Mouse (Mus musculus): Measurements from ENCODE around the gene Mapkbp1. TPM values are rescaled to one million over a fixed set of nuclear protein-coding genes. Genes with fewer than 3 reads are reported as not detected.

The Mapkbp1 gene
- total and polyA plus RNA-seq, 2 experiments from 2014 or later = 7.4 to 64.6 TPM

DNA sequence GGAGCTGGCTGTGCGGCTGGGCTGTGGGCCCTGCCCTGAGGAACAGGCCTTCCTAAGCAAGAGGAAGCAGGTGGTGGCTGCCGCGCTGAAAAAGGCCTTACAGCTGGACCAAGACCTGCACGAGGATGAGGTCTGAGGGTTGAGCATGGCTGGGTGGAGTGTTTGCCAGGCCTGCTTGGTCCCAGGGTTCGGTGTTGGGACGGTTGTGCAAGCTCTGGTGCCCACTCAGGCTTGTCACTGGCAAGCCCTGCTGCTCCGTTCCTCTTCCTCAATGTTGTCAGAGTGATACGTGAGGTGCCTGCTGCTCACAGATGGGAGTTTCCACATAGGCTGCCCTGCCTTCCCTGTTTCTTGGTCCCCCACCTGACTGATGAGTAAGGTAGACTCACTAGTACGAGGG, 65.2 kb downstream of the Mapkbp1 start:
- no peak for DNase-seq (ENCODE audit: low spot score)
- TF ChIP-seq CTCF (IDR thresholded peaks at IDR 0.05) = no peak
- Histone ChIP-seq H3K4me1 (ENCODE audit: insufficient read depth, low read length) (no peaks in the 10 kb centered on the region), H3K9ac (replicated peaks; ENCODE audit: low read length, poor library complexity, severe bottlenecking) (no peak overlapping the region), H3K9me3 (ENCODE audit: low read length) (no peaks in the 10 kb centered on the region), H3K4me2 (ENCODE audit: low read depth, low read length, poor library complexity, severe bottlenecking) (no peak overlapping the region), H3K36me3 (ENCODE audit: insufficient read depth, low read length) (peaks cover 51% of the 10 kb centered on the region), H3K4me3 (ENCODE audit: low read depth, low read length) (no peak overlapping the region), H3K27me3 (ENCODE audit: insufficient read depth, low read length) (no peaks in the 10 kb centered on the region), H3K27ac (ENCODE audit: low read depth, low read length) (no peak overlapping the region)
- no peak for ATAC-seq (ENCODE audit: low FRiP score)
- 94% methylated on average over 9 of the region's 9 CpGs for WGBS

GRCm38 (mm10) chr2:120040991-120041390, 68.5 kb downstream of the Mapkbp1 start:
- peaks cover 40% of the 10 kb centered on the region for H3K36me3 ChIP-seq (ENCODE audit: insufficient read depth, low read length)
- H3K27ac ChIP-seq (ENCODE audit: low read depth, low read length) = no peak overlapping the region
- no peak overlapping the region for H3K4me3 ChIP-seq (ENCODE audit: low read depth, low read length)
- H3K9ac ChIP-seq (replicated peaks; ENCODE audit: low read length, poor library complexity, severe bottlenecking) = no peak overlapping the region
- TF ChIP-seq CTCF (IDR thresholded peaks at IDR 0.05) = no peak
- H3K4me1 ChIP-seq (ENCODE audit: insufficient read depth, low read length) = no peaks in the 10 kb centered on the region
- DNase-seq (ENCODE audit: low spot score) (no peak), ATAC-seq (ENCODE audit: low FRiP score) (no peak)
- H3K27me3 ChIP-seq (ENCODE audit: insufficient read depth, low read length) = no peaks in the 10 kb centered on the region
- H3K9me3 ChIP-seq (ENCODE audit: low read length) = no peaks in the 10 kb centered on the region
- H3K4me2 ChIP-seq (ENCODE audit: low read depth, low read length, poor library complexity, severe bottlenecking) = no peak overlapping the region
- WGBS = 90% methylated on average over 5 of the region's 5 CpGs

GRCm38 (mm10) chr2:120044101-120044603, 71.7 kb downstream of the Mapkbp1 start:
- H3K4me1 ChIP-seq (ENCODE audit: insufficient read depth, low read length) = no peaks in the 10 kb centered on the region
- peaks cover 22% of the 10 kb centered on the region for H3K36me3 ChIP-seq (ENCODE audit: insufficient read depth, low read length)
- no peak for TF ChIP-seq CTCF (IDR thresholded peaks at IDR 0.05)
- no peak overlapping the region for H3K9ac ChIP-seq (replicated peaks; ENCODE audit: low read length, poor library complexity, severe bottlenecking)
- DNase-seq (ENCODE audit: low spot score) (no peak), ATAC-seq (ENCODE audit: low FRiP score) (no peak)
- no peaks in the 10 kb centered on the region for H3K27me3 ChIP-seq (ENCODE audit: insufficient read depth, low read length)
- H3K4me2 ChIP-seq (ENCODE audit: low read depth, low read length, poor library complexity, severe bottlenecking) = no peak overlapping the region
- no peak overlapping the region for H3K4me3 ChIP-seq (ENCODE audit: low read depth, low read length)
- no peaks in the 10 kb centered on the region for H3K9me3 ChIP-seq (ENCODE audit: low read length)
- no peak overlapping the region for H3K27ac ChIP-seq (ENCODE audit: low read depth, low read length)
- 67% methylated on average over 4 of the region's 4 CpGs for WGBS

- H3K4me3 ChIP-seq (ENCODE audit: low read depth, low read length) = no peak overlapping the region
- no peak for DNase-seq (ENCODE audit: low spot score)
- no peaks in the 10 kb centered on the region for H3K9me3 ChIP-seq (ENCODE audit: low read length)
- H3K36me3 ChIP-seq (ENCODE audit: insufficient read depth, low read length) = peaks cover 17% of the 10 kb centered on the region
- no peak for ATAC-seq (ENCODE audit: low FRiP score)
- no peak overlapping the region for H3K27ac ChIP-seq (ENCODE audit: low read depth, low read length)
- no peak for TF ChIP-seq CTCF (IDR thresholded peaks at IDR 0.05)
- no peaks in the 10 kb centered on the region for H3K4me1 ChIP-seq (ENCODE audit: insufficient read depth, low read length)
- no peak overlapping the region for H3K4me2 ChIP-seq (ENCODE audit: low read depth, low read length, poor library complexity, severe bottlenecking)
- no peaks in the 10 kb centered on the region for H3K27me3 ChIP-seq (ENCODE audit: insufficient read depth, low read length)
- H3K9ac ChIP-seq (replicated peaks; ENCODE audit: low read length, poor library complexity, severe bottlenecking) = no peak overlapping the region
- 83% methylated on average over 3 of the region's 3 CpGs for WGBS
These were observed 72.2 kb downstream of the Mapkbp1 start for GRCm38 (mm10) chr2:120044676-120045075.

DNA sequence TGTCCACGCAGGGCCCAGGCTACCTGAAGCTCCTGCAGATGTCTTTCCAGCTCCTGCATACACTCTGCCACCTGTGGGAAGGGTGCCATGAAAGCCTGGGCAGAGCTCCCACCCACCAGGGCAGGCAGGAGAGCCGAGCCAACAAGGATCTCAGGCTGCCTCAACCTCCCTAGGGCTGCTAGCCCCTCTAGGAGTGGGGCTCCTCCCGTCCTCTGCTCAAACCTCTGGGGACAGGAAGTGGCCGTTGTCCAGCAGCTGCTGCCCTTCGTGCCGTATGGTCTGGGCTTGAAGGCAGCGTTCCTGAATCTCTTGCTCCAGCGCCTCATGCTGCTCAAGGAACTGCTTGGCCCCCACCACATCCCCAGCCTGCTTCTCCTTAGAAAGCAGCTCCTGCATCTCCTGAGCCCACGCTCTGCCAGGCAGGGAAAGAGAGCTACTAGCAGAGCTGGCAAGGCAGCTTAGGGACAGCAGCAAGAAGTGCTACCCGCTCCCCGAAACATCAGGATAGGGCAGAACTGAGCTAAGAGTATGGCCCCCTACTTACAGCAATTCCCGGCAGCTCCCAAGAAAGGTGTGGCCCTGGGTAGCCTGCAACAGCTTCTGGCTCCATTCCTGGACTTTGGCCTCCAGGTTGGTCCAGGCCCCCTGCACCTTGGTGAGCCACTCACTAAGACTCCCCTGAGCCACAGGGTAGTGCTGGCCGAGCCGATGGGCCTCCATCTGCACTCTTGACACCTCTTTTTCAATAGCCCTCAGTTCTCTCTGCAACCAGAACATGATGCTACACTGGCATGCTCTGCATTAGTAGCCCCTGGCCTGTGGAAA, 74.2 kb downstream of the Mapkbp1 start:
- Histone ChIP-seq H3K4me3 (ENCODE audit: low read depth, low read length) (no peak overlapping the region), H3K4me2 (ENCODE audit: low read depth, low read length, poor library complexity, severe bottlenecking) (no peak overlapping the region), H3K27me3 (ENCODE audit: insufficient read depth, low read length) (no peaks in the 10 kb centered on the region), H3K36me3 (ENCODE audit: insufficient read depth, low read length) (peaks cover 4% of the 10 kb centered on the region; the same call in 1 of the 2 replicates), H3K27ac (ENCODE audit: low read depth, low read length) (no peak overlapping the region), H3K9me3 (ENCODE audit: low read length) (no peaks in the 10 kb centered on the region), H3K9ac (replicated peaks; ENCODE audit: low read length, poor library complexity, severe bottlenecking) (no peak overlapping the region), H3K4me1 (ENCODE audit: insufficient read depth, low read length) (no peaks in the 10 kb centered on the region)
- WGBS = 74% methylated on average over 14 of the region's 14 CpGs
- no peak for DNase-seq (ENCODE audit: low spot score)
- ATAC-seq (ENCODE audit: low FRiP score) = no peak
- no peak for TF ChIP-seq CTCF (IDR thresholded peaks at IDR 0.05)

- no peak overlapping the region for H3K27ac ChIP-seq (ENCODE audit: low read depth, low read length)
- no peak for TF ChIP-seq CTCF (IDR thresholded peaks at IDR 0.05)
- no peaks in the 10 kb centered on the region for H3K9me3 ChIP-seq (ENCODE audit: low read length)
- 79% methylated on average over 9 of the region's 9 CpGs for WGBS
- no peak overlapping the region for H3K4me3 ChIP-seq (ENCODE audit: low read depth, low read length)
- no peak overlapping the region for H3K9ac ChIP-seq (replicated peaks; ENCODE audit: low read length, poor library complexity, severe bottlenecking)
- H3K4me1 ChIP-seq (ENCODE audit: insufficient read depth, low read length) = no peaks in the 10 kb centered on the region
- H3K4me2 ChIP-seq (ENCODE audit: low read depth, low read length, poor library complexity, severe bottlenecking) = no peak overlapping the region
- ATAC-seq (ENCODE audit: low FRiP score) = no peak
- H3K27me3 ChIP-seq (ENCODE audit: insufficient read depth, low read length) = no peaks in the 10 kb centered on the region
- no peaks in the 10 kb centered on the region for H3K36me3 ChIP-seq (ENCODE audit: insufficient read depth, low read length)
- no peak for DNase-seq (ENCODE audit: low spot score)
These were observed 75.7 kb downstream of the Mapkbp1 start for GRCm38 (mm10) chr2:120048173-120048572.
